Mouse (Mus musculus): ENCODE measurements around the gene Ubr3. TPM values are rescaled to one million over a fixed set of nuclear protein-coding genes. Genes with fewer than 3 reads are reported as not detected.
"Not testable (repeated sequence)": the region's sequence is repeated elsewhere in the genome, so short reads cannot be mapped to it uniquely, and the experiment has no call there.

Ubr3 gene
- total RNA-seq, 1 experiment, result 64.3 TPM

GRCm38 (mm10) chr2:69957622-69958021, 60.6 kb downstream of the Ubr3 start:
- no peak overlapping the region for H3K9ac ChIP-seq (ENCODE audit: insufficient read depth, low read depth, low read length, poor library complexity, severe bottlenecking)
- no peak overlapping the region for H3K4me3 ChIP-seq (ENCODE audit: insufficient read depth in 1 of 2, low read depth in 1 of 2, low read length in 2 of 2, poor library complexity in 1 of 2, severe bottlenecking in 1 of 2)
- H3K27ac ChIP-seq (ENCODE audit: insufficient read depth, low read depth, low read length, poor library complexity, severe bottlenecking), result no peak overlapping the region
- H3K36me3 ChIP-seq (ENCODE audit: control insufficient read depth, insufficient read depth, low read length, poor library complexity, severe bottlenecking), result peaks cover 4% of the 10 kb centered on the region
- DNase-seq (ENCODE audit: low read depth, low spot score), result no peak
- in situ Hi-C loops (cut with MboI; ENCODE audit: low sequenced_read_pairs in 2 of 2, unreplicated experiment in 2 of 2), result no loop called here
- no peaks in the 10 kb centered on the region for H3K9me3 ChIP-seq (ENCODE audit: control insufficient read depth, insufficient read depth, low read depth, low read length)
- TF ChIP-seq MAFK (IDR thresholded peaks at IDR 0.05; ENCODE audit: insufficient read depth, low read depth, low read length) (no peak), HCFC1 (IDR thresholded peaks at IDR 0.05; ENCODE audit: borderline replicate concordance, insufficient read depth, low read length) (no peak), ZNF384 (IDR thresholded peaks at IDR 0.05; ENCODE audit: low read depth, low read length) (no peak), CHD2 (IDR thresholded peaks at IDR 0.05; ENCODE audit: low read depth, low read length) (no peak), ZC3H11A (IDR thresholded peaks at IDR 0.05; ENCODE audit: borderline replicate concordance, low read depth, low read length) (no peak)
- no peaks in the 10 kb centered on the region for H3K4me1 ChIP-seq (ENCODE audit: control insufficient read depth in 2 of 2, insufficient read depth in 2 of 2, low read length in 2 of 2, poor library complexity in 1 of 2)

DNA sequence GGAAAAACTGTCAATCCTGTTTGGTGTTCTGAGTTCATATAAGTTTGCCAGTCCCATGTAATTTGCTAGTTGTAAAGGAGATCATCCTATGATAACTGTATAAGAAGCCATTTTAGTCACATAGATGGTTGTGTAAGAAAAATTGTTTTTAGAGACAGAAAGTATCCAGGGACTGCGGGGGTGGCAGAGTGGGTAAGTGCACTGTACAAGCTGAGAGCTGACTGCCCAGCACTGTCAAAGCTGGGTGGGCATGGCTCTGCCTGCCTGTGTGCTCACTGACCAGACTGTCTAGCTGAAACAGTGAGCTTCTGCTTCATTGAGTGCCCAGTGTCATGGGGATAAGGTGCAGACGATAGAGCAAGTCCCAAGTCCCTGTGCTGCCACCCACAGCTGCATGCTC, 77.8 kb downstream of the Ubr3 start:
- no peaks in the 10 kb centered on the region for H3K4me1 ChIP-seq (ENCODE audit: control insufficient read depth in 2 of 2, insufficient read depth in 2 of 2, low read length in 2 of 2, poor library complexity in 1 of 2)
- in situ Hi-C loops (cut with MboI; ENCODE audit: low sequenced_read_pairs in 2 of 2, unreplicated experiment in 2 of 2), result no loop called here

DNA sequence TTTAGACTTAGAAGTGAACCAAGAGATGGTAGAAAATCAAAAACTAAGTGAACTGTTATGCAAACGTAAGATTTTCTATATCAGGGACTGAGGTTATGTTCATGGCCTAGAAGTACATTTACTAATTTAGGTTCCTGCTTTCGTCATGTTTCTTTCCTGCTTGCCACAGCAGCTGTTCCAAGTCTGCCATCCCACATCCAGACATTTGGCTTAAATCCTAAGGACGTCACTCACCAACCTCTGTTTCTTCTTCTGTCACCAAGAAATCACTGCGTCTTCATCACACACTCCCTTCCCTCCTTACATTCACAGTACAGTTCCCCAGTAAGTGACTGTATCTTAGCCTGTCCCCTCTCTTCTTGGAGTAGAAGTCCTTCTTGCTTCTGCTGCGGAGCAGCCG, 92.2 kb downstream of the Ubr3 start:
- H3K4me3 ChIP-seq (ENCODE audit: insufficient read depth in 1 of 2, low read depth in 1 of 2, low read length in 2 of 2, poor library complexity in 1 of 2, severe bottlenecking in 1 of 2), result no peak overlapping the region
- DNase-seq (ENCODE audit: low read depth, low spot score), result no peak
- no peak overlapping the region for H3K9ac ChIP-seq (ENCODE audit: insufficient read depth, low read depth, low read length, poor library complexity, severe bottlenecking)
- H3K27ac ChIP-seq (ENCODE audit: insufficient read depth, low read depth, low read length, poor library complexity, severe bottlenecking), result no peak overlapping the region
- H3K9me3 ChIP-seq (ENCODE audit: control insufficient read depth, insufficient read depth, low read depth, low read length), result no peaks in the 10 kb centered on the region
- in situ Hi-C loops (cut with MboI; ENCODE audit: low sequenced_read_pairs in 2 of 2, unreplicated experiment in 2 of 2), result no loop called here
- TF ChIP-seq CHD2 (IDR thresholded peaks at IDR 0.05; ENCODE audit: low read depth, low read length) (no peak), ZC3H11A (IDR thresholded peaks at IDR 0.05; ENCODE audit: borderline replicate concordance, low read depth, low read length) (no peak)
- peaks cover 10% of the 10 kb centered on the region for H3K36me3 ChIP-seq (ENCODE audit: control insufficient read depth, insufficient read depth, low read length, poor library complexity, severe bottlenecking)
- no peaks in the 10 kb centered on the region for H3K4me1 ChIP-seq (ENCODE audit: control insufficient read depth in 2 of 2, insufficient read depth in 2 of 2, low read length in 2 of 2, poor library complexity in 1 of 2)

More for the DNA sequence above, 77.8 kb downstream of the Ubr3 start:
- no peak for TF ChIP-seq HCFC1 (IDR thresholded peaks at IDR 0.05; ENCODE audit: borderline replicate concordance, insufficient read depth, low read length)
- TF ChIP-seq ZNF384 (IDR thresholded peaks at IDR 0.05; ENCODE audit: low read depth, low read length), result no peak
- TF ChIP-seq CHD2 (IDR thresholded peaks at IDR 0.05; ENCODE audit: low read depth, low read length), result no peak
- no peak for TF ChIP-seq MAFK (IDR thresholded peaks at IDR 0.05; ENCODE audit: insufficient read depth, low read depth, low read length)
- no peak for TF ChIP-seq ZC3H11A (IDR thresholded peaks at IDR 0.05; ENCODE audit: borderline replicate concordance, low read depth, low read length)
- no peak for DNase-seq (ENCODE audit: low read depth, low spot score)
- Histone ChIP-seq H3K9ac (ENCODE audit: insufficient read depth, low read depth, low read length, poor library complexity, severe bottlenecking) (no peak overlapping the region), H3K36me3 (ENCODE audit: control insufficient read depth, insufficient read depth, low read length, poor library complexity, severe bottlenecking) (peaks cover 8% of the 10 kb centered on the region), H3K27ac (ENCODE audit: insufficient read depth, low read depth, low read length, poor library complexity, severe bottlenecking) (no peak overlapping the region), H3K4me3 (ENCODE audit: insufficient read depth in 1 of 2, low read depth in 1 of 2, low read length in 2 of 2, poor library complexity in 1 of 2, severe bottlenecking in 1 of 2) (no peak overlapping the region), H3K9me3 (ENCODE audit: control insufficient read depth, insufficient read depth, low read depth, low read length) (no peaks in the 10 kb centered on the region)

GRCm38 (mm10) chr2:69990647-69991046, 93.6 kb downstream of the Ubr3 start:
- H3K9me3 ChIP-seq (ENCODE audit: control insufficient read depth, insufficient read depth, low read depth, low read length), result no peaks in the 10 kb centered on the region
- H3K27ac ChIP-seq (ENCODE audit: insufficient read depth, low read depth, low read length, poor library complexity, severe bottlenecking), result no peak overlapping the region
- H3K4me3 ChIP-seq (ENCODE audit: insufficient read depth in 1 of 2, low read depth in 1 of 2, low read length in 2 of 2, poor library complexity in 1 of 2, severe bottlenecking in 1 of 2), result no peak overlapping the region
- peaks cover 5% of the 10 kb centered on the region for H3K36me3 ChIP-seq (ENCODE audit: control insufficient read depth, insufficient read depth, low read length, poor library complexity, severe bottlenecking)
- TF ChIP-seq CHD2 (IDR thresholded peaks at IDR 0.05; ENCODE audit: low read depth, low read length) (no peak), ZC3H11A (IDR thresholded peaks at IDR 0.05; ENCODE audit: borderline replicate concordance, low read depth, low read length) (no peak), HCFC1 (IDR thresholded peaks at IDR 0.05; ENCODE audit: borderline replicate concordance, insufficient read depth, low read length) (no peak), MAFK (IDR thresholded peaks at IDR 0.05; ENCODE audit: insufficient read depth, low read depth, low read length) (no peak), ZNF384 (IDR thresholded peaks at IDR 0.05; ENCODE audit: low read depth, low read length) (no peak)
- DNase-seq (ENCODE audit: low read depth, low spot score), result peak; percentile 35
- in situ Hi-C loops (cut with MboI; ENCODE audit: low sequenced_read_pairs in 2 of 2, unreplicated experiment in 2 of 2), result no loop called here
- H3K4me1 ChIP-seq (ENCODE audit: control insufficient read depth in 2 of 2, insufficient read depth in 2 of 2, low read length in 2 of 2, poor library complexity in 1 of 2), result no peaks in the 10 kb centered on the region
- H3K9ac ChIP-seq (ENCODE audit: insufficient read depth, low read depth, low read length, poor library complexity, severe bottlenecking), result no peak overlapping the region

DNA sequence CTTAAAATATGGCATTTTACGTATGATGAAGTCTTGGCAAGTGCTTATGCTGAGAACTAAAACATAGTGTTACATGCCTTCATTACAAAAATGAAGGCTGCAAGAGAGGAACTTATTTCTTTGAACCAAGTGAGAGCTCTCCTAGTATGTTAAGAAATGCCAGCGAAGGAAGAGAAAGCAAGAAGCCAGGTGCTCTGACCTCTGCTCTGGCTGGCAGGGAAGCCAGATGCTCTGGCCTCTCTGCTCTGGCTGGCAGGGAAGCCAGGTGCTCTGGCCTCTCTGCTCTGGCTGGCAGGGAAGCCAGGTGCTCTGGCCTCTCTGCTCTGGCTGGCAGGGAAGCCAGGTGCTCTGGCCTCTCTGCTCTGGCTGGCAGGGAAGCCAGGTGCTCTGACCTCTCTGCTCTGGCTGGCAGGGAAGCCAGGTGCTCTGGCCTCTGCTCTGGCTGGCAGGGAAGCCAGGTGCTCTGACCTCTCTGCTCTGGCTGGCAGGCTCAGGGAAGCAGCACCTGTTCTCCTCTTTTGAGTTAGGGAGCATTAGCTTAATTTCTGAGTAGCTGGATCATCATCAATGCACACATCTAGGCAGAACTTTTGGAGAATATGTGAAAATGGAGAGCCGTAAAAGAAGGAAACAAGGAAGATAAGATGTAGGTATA, 97.2 kb downstream of the Ubr3 start:
- H3K4me3 ChIP-seq (ENCODE audit: insufficient read depth in 1 of 2, low read depth in 1 of 2, low read length in 2 of 2, poor library complexity in 1 of 2, severe bottlenecking in 1 of 2); H3K4me1 ChIP-seq (ENCODE audit: control insufficient read depth in 2 of 2, insufficient read depth in 2 of 2, low read length in 2 of 2, poor library complexity in 1 of 2); H3K9ac ChIP-seq (ENCODE audit: insufficient read depth, low read depth, low read length, poor library complexity, severe bottlenecking); H3K9me3 ChIP-seq (ENCODE audit: control insufficient read depth, insufficient read depth, low read depth, low read length); DNase-seq (ENCODE audit: low read depth, low spot score); in situ Hi-C loops (cut with MboI; ENCODE audit: low sequenced_read_pairs in 2 of 2, unreplicated experiment in 2 of 2); H3K36me3 ChIP-seq (ENCODE audit: control insufficient read depth, insufficient read depth, low read length, poor library complexity, severe bottlenecking); H3K27ac ChIP-seq (ENCODE audit: insufficient read depth, low read depth, low read length, poor library complexity, severe bottlenecking): not testable (repeated sequence)
